Mouse (Mus musculus) retina, postnatal 1 day (tissue): ENCODE results near the gene Chtop.

Source experiments
- DNase-seq: peaks from one replicate; pipeline ENCODE4 v3.0.0-alpha.2; 2012

The Chtop gene

DNA sequence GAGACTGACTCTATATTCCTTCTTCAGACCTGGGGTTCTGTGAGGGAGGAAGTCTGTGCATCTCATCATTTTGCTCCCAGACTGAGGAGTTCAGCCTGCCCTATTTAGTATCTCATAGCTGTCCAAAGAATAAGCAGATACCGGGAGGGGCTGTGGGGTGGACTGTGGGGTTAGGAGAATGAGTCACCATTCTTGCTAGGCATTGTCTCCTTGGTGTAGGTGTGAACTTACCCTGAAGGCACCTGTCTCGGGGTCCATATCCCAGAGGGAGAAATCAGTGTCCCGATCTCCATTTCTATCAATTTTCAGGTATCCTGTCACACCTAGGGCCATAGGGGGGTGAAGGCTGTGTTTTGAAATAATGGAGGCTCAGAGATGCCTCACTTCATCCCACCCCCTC is 47.4 kb downstream of the Chtop start:
- no peak for DNase-seq

DNA sequence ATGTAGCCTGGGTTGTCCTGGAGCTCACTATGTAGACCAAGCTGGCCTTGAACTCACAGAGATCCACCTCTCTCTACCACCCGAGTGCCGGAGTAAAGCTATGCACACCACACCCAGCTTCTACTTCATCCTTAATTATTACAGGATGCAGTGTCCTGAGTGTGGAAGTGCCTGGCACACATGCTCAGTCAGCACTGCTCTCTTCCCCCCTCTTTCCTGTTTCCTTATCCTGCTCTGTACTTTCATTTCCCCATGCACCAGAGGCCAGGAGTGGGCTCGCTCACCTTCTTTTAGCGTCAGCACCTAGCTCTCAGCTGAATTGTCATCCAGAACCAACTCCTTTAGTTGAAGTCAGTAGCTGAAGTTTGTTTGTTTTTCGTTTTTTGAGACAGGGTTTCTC is 49.0 kb downstream of the Chtop start:
- no peak for DNase-seq

DNA sequence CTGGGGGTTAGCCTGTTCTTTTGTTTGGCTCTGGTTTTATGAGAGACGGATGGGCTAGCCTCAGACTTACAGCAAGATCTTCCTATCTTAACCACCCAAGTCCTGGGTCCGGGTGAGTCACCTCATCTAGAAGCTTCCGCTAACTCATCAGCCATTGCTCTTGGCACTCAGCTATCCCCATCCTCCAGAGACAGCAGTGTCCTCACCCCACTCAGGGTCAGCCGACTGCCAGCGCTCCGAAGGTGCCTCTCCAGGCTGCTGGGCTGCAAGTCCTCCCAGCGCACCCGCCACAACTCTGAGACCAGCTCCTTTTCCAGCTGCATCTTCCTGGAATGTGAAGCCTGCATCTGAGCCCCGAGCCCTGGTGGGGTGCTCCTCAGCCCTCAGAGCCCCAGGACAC is 49.6 kb downstream of the Chtop start:
- DNase-seq, result no peak

DNA sequence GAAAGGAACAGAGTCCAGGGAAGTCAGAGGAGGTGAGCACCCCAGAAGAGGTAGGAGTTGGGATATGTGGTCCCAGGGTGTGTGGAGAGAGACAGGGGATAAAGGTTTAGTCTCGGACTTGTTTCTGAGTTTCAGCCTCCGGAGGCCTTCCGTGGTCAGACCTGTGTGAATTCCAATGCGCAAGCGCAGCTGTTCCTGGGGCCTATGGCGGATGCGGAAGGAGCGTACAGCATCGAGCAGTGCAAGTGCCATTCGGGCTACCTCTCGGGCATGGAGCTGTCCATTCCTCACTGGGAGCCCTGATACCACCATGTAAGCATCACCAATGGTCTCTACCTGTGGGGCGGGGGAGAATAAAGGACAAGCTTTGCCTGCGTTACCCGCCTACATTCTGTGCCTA is 54.4 kb downstream of the Chtop start:
- DNase-seq, result no peak

DNA sequence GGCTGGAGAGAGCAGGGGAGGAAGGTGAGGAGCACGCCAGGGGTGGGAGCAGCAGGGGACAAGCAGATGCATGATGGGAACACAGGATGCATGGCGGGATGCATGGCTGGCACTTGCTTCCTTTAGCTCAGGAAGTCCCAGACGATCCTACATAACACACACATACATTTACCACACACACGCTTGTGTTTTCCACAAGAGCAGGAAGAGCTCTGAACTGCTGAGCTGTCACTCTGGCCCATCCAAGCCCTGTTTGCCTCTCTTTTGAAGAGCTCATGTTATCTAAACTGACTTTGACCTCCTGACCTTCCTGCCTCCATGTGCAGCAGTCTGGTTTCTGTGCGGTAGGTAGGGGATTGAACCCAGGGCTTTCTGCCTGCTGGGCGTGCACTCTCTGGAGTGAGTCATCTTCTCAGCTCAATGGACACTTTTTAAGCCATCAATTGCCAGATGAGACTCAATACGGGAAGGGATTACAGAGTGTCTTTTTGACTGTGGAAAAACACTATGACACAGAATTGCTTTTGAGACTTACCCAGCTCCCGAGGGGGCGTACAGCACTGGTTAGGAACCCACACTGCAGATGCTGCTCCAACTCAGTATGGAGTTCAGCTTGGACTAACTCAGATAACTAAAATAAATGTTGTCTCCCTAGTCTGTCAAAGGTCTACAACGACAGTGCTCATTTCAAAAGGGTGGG is 57.8 kb downstream of the Chtop start:
- no peak for DNase-seq

DNA sequence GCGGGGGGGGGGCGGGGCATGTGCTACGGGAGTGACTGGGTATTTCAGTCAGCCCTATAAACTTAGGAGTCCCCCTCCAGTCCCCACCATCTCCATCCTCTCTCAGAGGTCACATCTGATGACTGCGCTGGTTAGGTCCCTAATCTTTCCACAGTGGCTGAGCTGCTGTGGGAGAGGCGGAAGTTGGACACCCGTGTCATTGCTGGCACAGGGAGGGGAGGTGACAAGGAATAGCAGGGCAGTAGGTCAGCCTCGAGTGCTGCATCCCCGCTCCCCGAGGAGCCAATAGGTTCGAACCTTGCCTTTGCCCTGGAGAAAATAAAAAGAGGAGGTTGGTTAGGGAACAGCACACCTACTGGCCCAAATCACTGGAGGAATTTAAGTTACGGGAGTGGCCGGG is 58.4 kb downstream of the Chtop start:
- DNase-seq, result no peak
